Mouse (Mus musculus): ENCODE data around the gene Slco3a1.
A peak's percentile ranks its signal among the peaks of the same experiment; 100 is the strongest.

Slco3a1 gene

DNA sequence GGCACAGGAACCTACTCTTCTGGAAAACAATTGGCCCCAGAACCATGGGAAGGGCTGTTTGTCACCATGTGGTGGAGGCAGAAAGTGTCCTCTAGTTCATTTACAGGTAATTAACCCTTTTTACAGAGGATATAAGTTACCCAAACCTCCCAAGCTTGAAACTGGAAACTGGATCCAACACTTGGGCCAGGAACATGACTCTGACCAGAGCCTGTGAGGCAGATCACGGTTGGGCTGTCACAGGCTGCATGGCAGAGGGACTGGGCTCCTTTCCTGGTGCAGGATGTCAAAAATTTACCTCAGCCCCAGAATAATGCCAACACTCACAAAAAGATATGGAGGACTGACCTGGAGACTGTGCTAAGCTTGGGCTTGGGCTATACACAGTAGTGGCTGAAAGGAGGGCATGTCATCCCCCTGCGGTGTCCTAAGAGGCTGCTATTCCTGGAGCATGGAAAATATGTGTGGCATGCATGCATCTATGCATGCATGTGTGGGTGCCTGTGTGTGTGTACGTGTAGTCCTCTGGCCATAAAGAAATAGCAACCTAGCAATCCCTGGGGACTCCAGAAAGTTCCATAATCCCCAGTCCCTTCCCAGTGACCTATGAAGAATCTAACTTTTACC, 171.4 kb downstream of the Slco3a1 start:
- no peak for ATAC-seq (ENCODE audit: low TSS enrichment)

DNA sequence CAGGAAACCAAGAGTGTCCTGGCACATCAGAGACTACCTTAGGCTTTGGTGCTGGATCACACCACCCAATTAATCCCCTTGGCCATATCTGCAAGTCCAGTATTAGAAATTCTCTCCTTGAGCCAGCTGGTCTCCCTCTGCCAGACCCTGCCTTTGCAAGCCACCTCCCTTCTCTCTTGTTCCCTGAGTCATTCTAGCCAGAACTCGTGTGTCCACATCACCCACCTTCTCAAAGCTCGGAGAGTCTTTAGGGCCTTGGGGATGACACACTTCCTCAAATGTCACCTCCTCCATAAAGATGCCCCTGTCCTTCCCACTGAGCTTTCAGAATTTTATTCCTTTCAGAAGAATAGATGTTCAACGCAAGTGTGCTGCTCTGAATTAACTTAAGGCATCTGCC, 172.3 kb downstream of the Slco3a1 start:
- ATAC-seq (ENCODE audit: low TSS enrichment), result peak; percentile 45

DNA sequence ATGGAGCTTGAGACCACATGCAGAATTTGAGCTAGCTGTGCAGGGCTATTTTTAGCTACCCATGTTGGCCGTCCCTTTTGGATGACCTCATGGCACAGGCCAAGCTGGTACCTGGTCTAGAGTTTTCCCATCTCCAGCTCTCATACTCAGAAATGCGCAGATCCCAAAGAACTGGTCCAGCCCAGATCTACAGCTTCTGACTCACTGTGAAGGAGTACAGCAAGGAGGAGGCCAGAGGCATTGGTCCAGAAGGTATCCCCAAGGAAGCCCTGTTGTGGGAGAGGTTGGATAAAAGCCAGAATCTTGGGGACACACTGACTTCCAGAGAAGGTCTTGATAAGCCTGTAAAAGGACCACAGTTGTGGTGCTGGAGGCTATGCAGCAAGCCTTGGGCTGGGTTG, 172.7 kb downstream of the Slco3a1 start:
- peak; percentile 65 for ATAC-seq (ENCODE audit: low TSS enrichment)

DNA sequence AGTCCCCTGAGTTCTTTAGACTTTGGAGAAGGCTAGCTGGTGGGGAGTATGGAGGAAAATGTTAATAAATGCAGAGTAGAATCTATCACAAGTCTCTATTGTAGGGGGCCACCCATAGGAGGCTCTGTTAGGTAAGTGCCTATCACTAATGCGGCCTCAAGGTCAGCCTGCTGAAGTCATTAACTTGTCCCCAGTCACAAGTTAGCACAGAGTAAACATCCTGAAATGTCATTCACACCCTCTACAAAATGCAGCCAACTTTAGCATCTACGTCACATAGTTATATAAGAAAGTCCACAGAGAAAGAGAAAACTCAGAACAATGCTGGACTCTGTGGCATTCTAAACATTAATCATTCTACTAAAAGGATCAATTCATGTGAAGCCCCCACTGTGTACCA, 173.5 kb downstream of the Slco3a1 start:
- no peak for ATAC-seq (ENCODE audit: low TSS enrichment)

DNA sequence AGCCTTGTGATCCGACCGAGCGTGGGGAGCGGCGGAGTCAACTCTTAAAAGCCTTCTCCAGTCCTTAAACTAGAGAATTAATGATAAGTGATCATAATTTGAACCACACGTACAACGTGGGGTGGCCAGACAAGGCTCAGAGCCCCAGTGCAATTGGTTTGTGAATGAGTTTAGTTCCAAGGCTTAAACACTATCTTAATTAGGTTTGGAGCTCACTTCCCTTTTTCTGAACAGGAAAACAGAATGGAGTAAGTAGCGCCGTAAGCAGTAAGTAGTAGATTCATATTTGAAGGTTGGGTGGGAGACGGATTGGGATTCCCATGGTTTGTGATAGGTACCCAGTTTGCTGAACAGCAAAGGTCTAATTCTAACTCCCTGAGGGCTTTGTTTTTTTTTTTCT, 176.7 kb downstream of the Slco3a1 start:
- no peak for ATAC-seq (ENCODE audit: low TSS enrichment)

DNA sequence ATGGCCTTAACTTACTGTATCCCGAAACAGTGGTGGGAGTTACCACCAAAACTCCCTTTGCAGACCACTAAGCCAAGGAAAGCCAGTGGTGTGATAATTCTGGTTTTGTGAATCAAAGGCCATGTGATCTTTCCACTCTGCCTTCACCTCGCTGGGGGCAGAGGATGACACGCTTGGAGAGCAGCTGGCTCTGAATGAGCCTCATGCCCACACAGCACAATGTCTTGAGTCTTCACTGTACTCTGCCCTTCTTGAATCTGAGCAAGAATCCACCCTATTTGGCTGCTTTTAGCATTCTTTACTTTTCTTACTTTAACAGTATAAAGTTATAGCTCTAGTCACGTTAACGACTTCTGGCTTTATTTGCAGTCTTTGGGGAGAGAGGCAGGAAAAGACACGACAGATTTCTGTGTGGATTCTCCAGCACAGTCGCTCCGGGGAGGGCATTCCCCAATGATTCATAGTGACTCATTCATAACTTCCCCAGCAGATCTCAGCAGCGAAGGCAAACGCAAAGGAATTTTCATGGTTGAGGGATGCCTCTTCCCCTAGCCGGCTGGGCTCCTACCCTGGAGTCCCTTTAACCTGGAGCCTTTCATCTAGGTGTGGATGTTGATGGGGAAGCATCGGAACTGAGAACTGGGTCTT, 178.1 kb downstream of the Slco3a1 start:
- ATAC-seq (ENCODE audit: low TSS enrichment), result peak; percentile 90

DNA sequence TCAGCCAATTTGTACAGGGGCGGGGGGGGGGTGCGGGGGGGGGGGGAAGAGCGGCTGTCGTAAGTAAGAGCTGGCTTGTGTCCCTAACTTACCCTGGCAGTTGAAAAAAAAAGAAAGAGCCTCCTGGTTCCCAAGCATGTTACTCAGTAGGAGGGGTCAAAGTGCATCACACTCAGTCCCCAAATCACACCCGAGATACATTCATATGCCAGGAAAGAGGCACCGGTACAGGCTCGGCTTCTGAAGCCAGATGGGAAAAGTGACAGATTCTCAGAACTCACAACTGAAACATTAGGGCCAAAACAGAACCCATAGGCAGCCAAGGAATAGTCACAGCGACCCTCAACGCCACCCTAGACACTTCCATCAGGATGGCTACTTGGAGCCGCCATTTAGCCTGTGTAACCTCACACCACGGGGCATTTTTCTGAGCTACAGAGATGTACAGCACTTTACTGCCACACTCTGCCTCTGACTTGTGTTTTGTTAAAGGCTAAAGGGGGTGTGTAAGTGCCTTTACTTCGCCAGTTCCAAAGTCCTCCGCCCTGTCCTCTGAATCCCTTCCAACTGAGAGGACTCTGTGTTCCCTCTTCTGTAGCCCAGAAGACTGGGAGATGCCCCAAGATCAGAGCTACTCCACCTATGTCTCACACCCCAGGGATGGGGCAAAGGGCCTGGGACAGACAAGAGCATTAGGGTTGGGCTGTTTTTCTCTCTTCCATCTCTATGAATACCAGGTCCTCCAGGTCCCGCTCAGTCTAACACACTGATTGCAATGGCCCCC, 179.2 kb downstream of the Slco3a1 start:
- no peak for ATAC-seq (ENCODE audit: low TSS enrichment)

DNA sequence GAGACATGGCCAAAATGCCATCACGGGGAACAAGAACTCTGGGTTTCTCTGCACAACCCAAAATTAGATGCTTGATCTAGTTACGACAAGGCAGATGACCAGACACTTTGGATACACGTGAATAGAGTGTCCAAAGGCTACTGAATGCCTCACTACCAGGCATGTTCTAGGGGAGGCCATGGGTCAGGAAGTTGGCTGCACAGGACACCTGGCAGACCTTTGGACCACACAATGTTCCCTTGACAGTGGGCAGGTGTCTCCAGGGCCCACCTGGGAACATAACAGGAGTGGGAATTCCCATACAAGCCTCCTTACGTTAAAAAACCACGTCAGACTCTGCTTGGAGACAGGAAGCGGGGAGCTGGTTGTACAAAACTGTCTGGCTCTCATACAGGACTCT, 181.5 kb downstream of the Slco3a1 start:
- ATAC-seq (ENCODE audit: low TSS enrichment), result no peak

DNA sequence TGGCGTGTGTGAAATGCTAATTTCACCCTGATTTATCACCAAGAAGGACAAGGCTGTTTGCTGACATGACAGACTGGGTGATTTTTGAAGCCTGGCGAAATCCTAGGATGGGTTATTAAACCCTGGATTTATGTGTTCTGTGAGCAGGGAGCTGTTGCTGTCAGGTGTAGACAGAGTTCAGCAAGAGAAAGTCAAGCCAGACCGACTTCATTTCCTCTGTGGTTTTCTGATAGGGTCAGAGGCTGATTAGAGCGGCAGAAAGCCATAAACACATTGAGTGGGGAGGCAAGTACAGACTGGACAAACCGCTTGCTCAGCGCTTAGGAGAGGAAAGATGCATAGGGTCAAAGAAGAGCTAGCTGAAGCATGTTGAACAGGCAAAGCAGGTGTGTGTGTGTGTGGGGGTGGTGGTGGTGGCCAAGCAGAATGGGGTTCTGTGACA, 182.4 kb downstream of the Slco3a1 start:
- no peak for ATAC-seq (ENCODE audit: low TSS enrichment)

DNA sequence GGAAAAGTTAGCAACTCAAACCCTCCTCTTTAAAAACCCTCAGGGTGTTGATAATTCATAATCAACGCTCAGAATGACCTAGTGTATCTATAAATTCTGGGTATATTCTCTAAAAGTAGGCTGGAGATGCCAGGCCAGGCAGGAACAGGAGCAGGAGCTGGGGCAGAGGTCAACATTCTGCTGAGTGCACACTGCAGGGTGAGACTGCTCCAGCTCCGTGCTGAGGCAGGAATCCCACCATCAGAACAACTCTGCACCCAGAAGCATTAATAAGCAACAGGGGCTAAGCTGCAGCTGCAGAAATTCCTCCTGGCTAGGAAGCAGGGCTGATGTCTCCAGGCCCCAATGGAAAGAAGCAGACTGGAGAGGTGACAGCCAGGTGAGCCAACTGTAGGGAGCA, 182.9 kb downstream of the Slco3a1 start:
- no peak for ATAC-seq (ENCODE audit: low TSS enrichment)

DNA sequence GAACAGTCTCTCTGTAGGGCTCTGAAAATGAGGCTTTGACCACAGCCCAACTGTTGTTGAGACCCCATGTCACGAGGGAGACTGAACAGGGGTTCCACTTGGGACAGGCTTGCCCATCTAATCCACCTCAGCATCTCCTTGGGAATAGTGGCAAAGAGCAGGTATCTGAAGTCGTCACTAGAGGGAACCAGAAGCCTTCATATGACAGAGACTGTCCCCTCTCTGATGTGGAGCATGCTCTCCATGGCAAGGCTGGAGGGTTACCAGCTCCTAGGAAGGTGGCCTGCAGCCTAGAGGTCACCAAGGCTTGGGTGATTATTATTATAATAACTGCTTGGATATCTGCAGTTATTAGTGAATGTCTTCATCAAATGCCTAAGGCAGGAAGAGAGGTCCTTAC, 183.4 kb downstream of the Slco3a1 start:
- ATAC-seq (ENCODE audit: low TSS enrichment), result peak; percentile 90

DNA sequence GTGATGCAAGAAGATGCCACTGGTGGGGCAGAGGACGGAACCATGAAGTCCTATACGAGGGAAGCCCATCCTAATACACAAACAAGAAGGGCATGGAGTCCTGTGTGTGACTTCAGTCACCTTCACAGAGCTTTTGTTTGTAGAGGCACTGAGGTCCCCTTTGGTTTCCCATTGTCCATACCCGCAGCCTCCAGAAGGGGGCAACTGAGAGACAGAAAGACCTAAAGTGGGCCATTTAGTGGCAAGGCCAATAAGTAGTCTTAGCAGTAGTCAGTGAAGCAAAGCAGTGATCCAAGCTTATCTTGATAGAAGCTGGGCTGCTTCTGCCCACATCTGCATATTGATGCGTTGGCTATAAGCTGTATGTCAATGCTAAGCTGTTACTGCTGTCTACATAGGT, 184.9 kb downstream of the Slco3a1 start:
- no peak for ATAC-seq (ENCODE audit: low TSS enrichment)

DNA sequence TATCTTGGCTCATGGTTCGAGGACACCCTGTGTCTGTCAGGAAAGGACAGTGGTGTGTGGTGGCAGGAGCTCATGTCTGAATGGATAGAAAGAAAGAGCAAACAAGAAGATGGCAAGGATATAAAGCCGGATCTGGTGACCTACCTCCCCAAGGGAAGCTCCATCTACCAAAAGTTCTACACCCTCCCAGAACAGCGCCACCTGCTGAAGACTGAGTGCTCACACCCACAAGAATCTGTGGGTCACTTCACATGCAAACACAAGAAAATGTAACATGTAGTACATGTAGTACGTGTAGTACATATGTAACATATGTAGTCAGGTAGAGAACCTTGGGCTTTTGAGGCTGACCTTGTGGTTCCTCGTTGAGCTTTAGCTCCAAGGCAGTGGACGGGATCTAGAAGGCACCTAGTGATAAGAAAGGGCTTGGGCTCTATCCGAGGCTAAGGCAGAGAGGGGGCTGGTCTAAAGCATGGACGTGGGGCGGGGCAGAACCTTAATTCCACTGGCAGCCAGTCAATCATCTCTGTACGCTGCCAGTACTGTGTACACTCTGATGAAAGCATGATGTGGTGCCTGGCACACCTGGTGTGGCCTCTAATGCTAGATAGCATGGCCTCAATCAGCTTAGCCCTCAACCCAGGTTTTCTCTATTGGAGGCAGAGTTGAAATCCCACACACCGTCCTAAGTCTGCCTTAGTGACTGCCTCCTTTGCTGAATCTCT, 186.2 kb downstream of the Slco3a1 start:
- ATAC-seq (ENCODE audit: low TSS enrichment), result no peak

DNA sequence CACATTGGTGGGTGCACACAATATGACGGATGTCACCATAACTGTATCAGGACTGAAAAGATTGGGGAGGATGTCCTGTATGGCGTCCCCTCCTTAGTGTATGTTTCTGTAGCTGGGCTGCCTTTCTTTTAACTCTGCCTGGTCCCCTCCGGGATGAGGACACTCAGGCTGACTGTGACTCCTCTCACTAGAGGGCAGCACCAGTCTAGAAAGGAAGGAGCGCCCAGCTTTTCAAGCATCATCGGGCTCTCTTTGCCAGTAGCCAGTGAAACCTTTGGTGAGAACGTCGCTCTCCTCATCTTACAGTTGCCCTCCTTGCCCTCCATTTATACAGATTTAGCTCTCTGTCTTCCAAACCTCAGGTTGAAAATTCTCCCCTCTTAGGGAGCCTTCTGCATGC, 187.2 kb downstream of the Slco3a1 start:
- ATAC-seq (ENCODE audit: low TSS enrichment), result peak; percentile 89

DNA sequence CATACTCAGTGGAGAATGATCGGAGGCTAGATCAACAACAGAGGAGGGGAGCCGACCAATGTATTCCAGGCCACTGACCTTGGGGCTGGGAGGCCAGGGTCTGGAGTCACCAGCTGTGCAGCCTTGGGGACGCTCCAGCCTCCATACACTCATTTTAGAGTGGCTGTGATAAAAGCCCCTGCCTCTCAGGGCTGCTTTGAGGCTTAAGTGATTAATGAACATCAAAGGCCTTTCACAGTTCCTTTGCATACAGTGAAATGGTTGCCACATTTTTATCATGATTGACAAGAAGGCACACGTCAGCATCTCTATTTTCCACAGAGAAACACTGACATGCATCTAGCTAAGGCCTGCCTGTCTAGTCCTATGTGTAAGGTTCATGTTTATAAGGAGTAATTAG, 189.0 kb downstream of the Slco3a1 start:
- no peak for ATAC-seq (ENCODE audit: low TSS enrichment)

DNA sequence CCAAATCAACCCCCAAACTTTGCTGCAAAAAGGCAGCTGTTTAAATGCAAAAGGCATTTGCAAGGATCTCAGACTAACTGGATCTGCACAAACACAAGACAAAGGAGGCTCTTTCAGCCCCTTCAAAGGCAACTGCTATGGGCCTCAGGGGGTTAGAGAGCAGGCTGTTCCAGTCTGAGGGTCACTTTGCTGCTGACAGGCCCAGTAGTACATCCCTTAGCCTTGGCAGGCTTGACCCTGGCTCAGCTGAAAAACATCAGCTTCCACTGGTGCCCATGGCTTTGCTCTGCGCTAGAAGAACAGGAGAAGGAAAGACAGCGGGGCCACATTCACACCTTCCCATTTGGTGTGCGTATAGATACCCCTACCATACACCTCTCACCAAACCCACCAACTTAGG, 189.6 kb downstream of the Slco3a1 start:
- ATAC-seq (ENCODE audit: low TSS enrichment), result no peak

DNA sequence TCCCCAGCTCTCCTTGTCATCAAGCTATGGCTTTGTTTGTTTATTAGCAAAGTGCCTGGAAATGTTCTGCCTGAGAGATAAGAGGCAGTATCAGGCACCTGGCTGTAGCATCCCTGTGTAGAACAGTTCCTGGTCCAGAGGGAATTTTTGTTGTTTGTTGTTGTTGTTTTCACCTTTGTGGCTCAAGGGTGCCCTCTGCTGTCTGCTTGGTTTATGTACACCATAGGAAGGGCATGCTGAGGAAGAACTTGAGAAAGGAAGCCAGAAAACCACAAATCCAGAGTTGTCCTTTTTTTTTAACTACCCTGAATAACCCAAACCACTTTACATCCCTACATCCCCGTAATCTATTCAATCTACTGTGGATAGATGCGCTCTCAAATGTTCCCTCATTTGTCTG, 191.1 kb downstream of the Slco3a1 start:
- no peak for ATAC-seq (ENCODE audit: low TSS enrichment)

DNA sequence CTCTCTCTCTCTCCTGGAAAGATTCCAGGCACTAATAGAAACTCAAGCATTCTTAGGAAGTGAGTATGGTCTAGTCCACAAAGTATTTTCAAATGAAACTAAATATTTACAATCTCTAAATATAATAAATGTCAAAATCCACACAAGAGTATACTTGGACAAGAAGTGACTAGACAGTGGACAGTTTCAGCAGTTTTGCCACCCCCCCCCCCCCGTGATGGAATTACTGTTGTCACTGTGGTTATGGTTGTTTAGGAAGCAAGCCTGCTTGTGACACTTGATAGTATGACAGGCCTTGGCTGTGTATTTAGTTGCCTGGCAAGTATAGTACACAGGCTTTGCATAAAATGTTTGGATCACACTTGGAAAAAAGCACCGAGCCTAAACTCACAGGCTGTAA, 192.9 kb downstream of the Slco3a1 start:
- no peak for ATAC-seq (ENCODE audit: low TSS enrichment)

DNA sequence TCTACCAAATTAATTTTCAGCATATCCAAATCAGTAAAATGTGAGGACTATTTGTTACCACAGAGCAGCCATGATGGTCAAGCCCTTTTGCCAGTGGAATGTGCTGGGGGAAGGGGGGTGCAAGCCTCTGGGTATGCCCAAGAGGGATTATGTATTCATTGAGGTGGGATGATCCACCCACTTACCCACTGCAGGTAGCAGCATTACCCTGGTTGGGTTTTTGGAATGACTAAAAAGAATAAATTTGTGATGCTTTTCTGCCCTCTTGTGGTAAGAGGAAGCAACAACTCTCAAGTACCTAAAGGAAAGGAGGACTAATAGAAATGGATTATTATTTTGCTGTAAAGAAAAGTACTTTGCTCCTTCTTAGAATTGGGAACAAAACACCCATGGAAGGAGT, 197.6 kb downstream of the Slco3a1 start:
- ATAC-seq (ENCODE audit: low TSS enrichment), result peak; percentile 75

DNA sequence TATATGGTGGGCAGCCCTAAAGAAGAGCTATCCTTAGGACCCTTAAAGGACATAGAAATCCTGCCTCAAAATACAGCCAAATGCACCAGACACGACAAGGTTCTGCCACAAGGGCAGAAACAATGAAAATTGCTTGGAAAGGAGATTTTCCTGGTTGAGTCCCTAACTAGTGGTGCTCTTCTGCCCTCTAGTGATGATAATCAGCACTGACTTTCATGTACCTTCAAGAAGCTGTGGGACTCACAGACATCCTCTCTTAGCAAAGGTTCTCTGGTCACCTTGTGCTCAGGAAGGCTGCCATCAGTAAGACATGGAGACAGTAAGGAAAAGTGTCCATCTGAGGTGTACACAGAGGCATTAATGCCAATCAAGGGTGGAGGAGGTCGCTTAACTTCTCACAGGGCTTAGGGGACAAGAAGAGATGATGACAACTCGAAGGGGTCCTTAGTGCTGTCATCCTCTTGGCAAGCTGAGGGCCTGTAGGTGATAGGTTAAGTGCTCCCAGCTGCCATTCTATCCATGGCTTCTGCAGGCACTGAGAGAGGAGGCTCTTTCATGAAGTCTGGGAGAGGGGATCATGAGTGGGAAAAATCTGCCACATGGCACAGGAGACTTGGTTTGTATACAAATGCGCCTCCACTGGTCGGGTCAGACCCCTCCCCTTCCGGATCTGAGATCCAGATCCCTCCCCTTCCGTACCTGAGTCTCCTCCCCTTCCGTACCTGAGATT, 199.9 kb downstream of the Slco3a1 start:
- peak; percentile 82 for ATAC-seq (ENCODE audit: low TSS enrichment)

DNA sequence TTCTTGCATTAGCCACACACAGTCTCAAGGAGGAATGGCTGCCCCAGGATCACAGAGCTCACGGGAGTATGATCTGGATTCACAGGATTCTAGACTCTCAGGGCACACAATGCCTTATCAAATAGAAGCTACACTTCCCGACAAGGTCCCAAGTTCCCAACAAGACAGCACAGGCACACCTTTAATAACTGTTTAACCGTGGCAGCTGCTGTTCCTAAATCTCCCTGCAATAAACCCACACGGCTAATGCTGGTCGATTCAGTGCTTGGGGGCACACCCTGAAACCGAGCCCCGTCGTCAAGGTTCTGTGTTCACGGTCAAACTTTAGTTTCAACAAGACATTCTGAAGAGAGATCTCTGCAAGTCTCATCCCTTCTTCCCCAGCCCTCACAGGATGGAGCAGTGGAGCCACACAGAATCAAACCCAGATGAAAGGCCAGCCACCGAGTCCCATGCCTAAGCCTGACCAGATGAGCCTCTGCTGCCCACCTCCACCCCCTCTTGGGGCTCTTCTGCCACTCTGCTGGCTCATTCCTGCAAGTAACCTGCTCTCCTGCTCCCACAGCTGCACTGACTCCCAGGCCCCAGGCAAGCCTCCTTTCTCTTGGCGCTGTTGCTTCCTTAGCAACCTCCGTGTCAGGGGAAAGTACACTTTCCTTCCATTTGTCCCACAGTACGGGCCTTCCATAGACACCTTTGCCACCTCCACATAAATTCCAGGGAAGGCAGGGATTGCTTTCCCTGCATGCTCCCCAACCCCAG, 200.7 kb downstream of the Slco3a1 start:
- peak; percentile 22; the same call in 1 of the 2 replicates for ATAC-seq (ENCODE audit: low TSS enrichment)
